Mouse (Mus musculus) adrenal gland, postnatal 14 days (tissue): ENCODE data around the gene Mylpf. TPM values are rescaled to one million over a fixed set of nuclear protein-coding genes. Genes with fewer than 3 reads are reported as not detected.
"Not testable (repeated sequence)": the region's sequence is repeated elsewhere in the genome, so short reads cannot be mapped to it uniquely, and the experiment has no call there.

Experiments used
- DNase-seq: peaks from one replicate; pipeline ENCODE4 v3.0.0; 2021; ENCODE audit warnings: mixed read lengths
- total RNA-seq: library from RNA; stranded (reverse); gene quantifications from 2 replicates; pipeline ENCODE4 v1.2.3, GENCODE M21; 2021

Mylpf gene
- total RNA-seq, 1 experiment from 2014 or later: 4.3 TPM

GRCm38 (mm10) chr7:127225147-127225995 lies 16.7 kb downstream of the Mylpf start:
- DNase-seq: no peak

GRCm38 (mm10) chr7:127228615-127229303 lies 20.1 kb downstream of the Mylpf start:
- DNase-seq: peak; percentile 91

DNA sequence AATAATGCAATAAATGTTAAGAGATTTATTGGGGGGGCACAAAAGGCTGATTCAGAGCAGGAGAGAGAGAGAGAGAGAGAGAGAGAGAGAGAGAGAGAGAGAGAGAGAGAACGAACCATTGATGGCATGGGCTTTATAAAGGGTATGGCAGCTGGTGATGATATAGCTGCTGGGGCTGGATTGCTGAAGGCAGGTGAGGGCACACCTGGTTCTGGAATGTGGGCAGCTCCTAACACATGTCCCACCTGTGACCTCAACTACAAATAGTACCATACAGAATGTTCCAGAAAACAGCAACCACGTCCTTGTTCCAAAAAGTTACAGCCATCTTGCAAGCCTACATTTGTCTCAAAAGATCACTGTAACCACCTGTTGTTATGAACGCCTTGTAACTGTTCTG lies 22.7 kb downstream of the Mylpf start:
- no peak for DNase-seq

- DNase-seq: no peak
These were observed 23.3 kb downstream of the Mylpf start for GRCm38 (mm10) chr7:127231826-127232621.

GRCm38 (mm10) chr7:127232622-127233367 lies 24.1 kb downstream of the Mylpf start, which contains the start of the genes Zfp553 and Sept1:
Gene Zfp553, plus strand, starts transcription at chr7:127233061.
Gene Sept1, minus strand, starts transcription at chr7:127233130.
- peak; percentile 92 for DNase-seq

- DNase-seq: no peak
These were observed 24.7 kb downstream of the Mylpf start for GRCm38 (mm10) chr7:127233368-127233749.

GRCm38 (mm10) chr7:127233765-127234164 lies 25.1 kb downstream of the Mylpf start:
- DNase-seq: no peak

GRCm38 (mm10) chr7:127234777-127235176 lies 26.1 kb downstream of the Mylpf start:
- peak; percentile 48 for DNase-seq

DNA sequence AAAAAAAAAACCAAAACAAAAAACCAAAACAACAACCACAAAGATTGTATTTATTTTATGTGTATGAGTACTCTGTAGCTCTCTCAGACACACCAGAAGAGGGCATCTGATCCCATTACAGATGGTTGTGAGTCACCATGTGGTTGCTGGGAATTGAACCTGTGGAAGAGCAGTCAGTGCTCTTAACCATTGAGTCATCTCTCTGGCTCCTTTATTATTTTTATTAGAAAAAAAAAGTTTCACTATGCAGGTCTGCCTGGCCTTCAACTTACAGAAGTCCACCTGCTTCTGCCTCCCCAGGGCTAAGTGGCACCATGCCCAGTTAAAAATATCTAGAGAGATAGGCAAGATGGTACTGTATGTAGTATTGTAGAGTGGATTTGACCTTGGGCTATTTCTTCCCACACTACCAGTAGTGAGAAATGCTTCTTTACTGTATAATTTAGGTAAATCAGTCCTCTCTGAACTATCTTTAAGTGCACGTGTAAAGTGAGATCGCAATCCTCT lies 34.7 kb downstream of the Mylpf start:
- DNase-seq: no peak

DNA sequence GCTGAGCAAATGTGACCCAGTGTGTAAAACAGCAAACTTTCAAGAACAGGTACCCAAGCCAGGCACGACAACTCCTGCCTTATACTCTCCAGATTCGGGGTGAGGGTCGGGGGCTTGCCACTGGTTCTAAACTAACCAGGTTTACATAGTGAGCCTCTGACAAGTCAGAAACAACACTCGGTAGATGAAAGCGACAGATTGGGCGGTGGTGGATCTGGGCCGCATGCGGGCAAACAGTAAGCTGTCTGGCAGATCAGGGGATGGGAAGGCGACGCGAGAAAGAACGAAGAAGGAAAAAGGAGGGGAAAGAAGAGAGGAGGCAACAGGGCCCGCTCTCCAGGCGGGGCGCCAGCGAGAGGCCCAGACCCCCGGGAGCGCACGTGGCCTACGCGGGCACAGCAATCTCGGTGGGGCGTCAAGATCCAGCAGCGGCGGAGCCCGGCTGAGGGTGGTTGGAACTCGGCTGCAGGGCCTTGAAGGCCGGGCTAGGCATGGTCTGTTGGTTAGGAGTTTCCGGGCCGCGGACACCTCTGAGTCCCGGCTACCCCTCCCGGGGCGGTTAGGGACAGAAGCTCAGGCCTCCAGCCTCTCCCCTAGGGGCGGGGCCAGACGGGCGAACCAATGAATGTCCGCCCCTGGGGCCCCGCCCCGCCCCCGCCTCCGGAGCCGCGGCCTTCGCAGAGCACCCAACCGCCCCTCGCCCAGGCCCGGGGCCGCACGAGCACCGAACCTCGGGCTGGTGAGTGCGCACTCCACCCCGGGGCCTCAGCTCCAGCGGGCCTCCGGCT lies 35.4 kb downstream of the Mylpf start, which contains the start of gene Zfp771:
Gene Zfp771, plus strand, starts transcription at position 405 of the 788 bp plus-strand sequence.
- peak; percentile 99 for DNase-seq

DNA sequence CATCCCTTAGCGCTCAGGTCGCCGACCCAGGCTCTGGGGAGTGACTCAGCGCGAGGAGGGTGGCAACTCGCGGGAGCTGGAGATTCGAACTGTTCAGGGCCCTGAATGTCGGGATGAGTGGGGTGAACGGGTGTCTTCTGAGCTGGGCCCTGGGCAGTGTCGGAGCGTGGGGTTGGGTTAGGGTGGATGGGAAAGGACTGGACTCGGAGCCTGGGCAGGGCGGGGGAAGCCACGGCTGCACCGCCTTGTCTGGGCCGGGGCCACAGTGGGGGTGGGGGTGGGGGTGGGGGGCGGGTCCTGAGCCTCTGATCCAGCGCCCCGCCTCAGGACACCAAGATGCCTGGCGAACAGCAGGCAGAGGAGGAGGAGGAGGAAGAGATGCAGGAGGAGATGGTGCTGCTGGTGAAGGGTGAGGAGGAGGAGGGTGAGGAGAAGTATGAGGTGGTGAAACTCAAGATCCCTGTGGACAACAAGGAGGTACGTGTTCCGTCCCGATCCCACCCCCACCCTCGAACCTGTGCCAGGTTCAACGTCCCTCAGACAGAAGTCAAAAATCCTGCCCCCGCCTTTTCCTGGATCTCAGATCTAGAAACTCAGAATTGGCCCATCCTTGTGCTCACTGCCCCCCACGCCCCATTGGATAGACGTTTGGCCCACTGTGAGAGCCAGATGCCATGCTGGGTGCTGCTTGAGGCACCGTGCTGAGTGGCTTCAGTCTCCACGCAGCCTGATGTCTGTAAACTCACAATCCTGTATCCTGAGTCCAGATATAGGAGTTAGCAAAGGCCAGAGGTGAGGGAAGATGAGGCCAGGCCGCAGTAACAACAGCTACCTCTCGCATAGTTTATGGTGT lies 36.2 kb downstream of the Mylpf start:
- no peak for DNase-seq

- not testable (repeated sequence) for DNase-seq
These were observed 41.8 kb downstream of the Mylpf start for GRCm38 (mm10) chr7:127250511-127250910.

- DNase-seq: peak; percentile 44
These were observed 43.7 kb downstream of the Mylpf start for GRCm38 (mm10) chr7:127252414-127252813.

DNA sequence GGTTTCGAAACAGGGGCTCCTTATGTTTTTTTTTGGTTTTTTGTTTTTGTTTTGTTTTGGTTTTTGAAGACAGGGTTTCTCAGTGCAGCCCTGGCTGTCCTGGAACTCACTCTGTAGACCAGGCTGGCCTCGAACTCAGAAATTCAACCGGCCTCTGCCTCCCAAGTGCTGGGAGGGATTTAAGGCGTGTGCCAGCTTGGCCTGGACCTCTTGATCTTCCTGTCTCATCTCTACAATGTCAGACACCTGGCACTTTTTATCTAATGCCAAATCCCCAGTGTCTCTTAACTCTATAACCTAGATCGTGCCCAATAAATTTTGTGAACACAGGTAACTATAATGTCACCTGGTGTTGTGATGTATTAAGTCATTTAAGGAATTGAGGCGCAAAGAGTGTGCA lies 44.7 kb downstream of the Mylpf start:
- DNase-seq: no peak

- peak; percentile 96 for DNase-seq
These were observed 45.4 kb downstream of the Mylpf start for GRCm38 (mm10) chr7:127253821-127254769.

GRCm38 (mm10) chr7:127255008-127255407 lies 46.3 kb downstream of the Mylpf start:
- DNase-seq: no peak

- DNase-seq: no peak
These were observed 47.3 kb downstream of the Mylpf start for GRCm38 (mm10) chr7:127255965-127256364.

DNA sequence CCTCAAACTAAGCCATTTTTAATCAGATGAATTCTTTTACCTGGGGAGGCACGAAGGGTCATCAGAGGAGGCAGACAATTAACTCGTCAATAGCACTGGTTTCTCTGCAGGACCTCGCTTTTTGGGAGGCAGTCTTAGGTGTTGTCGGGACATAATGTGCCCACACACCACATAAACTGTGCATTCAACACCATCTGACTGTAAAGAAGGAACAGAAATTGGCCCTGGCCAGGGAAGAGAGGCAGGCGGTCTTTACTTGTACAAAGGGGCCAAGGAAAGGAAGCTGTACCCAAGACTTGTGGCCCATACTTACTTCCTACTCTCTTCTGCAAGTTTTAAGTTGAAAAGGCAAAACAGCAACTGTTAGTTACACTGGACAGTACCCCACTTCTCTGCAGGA lies 47.8 kb downstream of the Mylpf start:
- no peak for DNase-seq
